Mouse (Mus musculus) CH12.LX (cell line): Measurements from ENCODE around the gene Tcp11l2. TPM values are rescaled to one million over a fixed set of nuclear protein-coding genes. Genes with fewer than 3 reads are reported as not detected.

Source experiments
- DNase-seq: peaks from one replicate; pipeline ENCODE4 v3.0.0-alpha.2; 2013; ENCODE audit errors: extremely low read depth
- H3K27ac ChIP-seq: 2 replicates; pipeline ENCODE4 v1.5.1; 2012; ENCODE audit warnings: low read depth, mild to moderate bottlenecking, control low read depth, moderate library complexity; ENCODE audit not compliant: insufficient read depth
- H3K27me3 ChIP-seq: replicated peaks from 2 replicates; pipeline ENCODE3; 2012; ENCODE audit warnings: inconsistent platforms
- H3K36me3 ChIP-seq, 2 experiments: replicated peaks in 1 of 2; 2 replicates each; pipeline versions ENCODE3 to v1.6.1; 2012; ENCODE audit warnings: inconsistent platforms in 1 of 2, low read length in 1 of 2, mild to moderate bottlenecking in 1 of 2, mixed read lengths in 1 of 2, moderate library complexity in 1 of 2; ENCODE audit not compliant: control insufficient read depth in 1 of 2, insufficient read depth in 1 of 2
- H3K4me1 ChIP-seq, 2 experiments: 2 replicates each; pipeline ENCODE4 v1.6.1; 2012; ENCODE audit warnings: inconsistent platforms in 1 of 2, moderate library complexity in 1 of 2; ENCODE audit not compliant: insufficient read depth in 2 of 2, control insufficient read depth in 1 of 2
- H3K4me2 ChIP-seq: 2 replicates; pipeline ENCODE4 v1.6.1; 2012; ENCODE audit warnings: low read depth, mild to moderate bottlenecking, control low read depth; ENCODE audit not compliant: poor library complexity, insufficient read depth, severe bottlenecking
- H3K4me3 ChIP-seq, 3 experiments: fragments of 150-350 bp in 1 of 3; sonication (generic) in 1 of 3; replicated peaks in 1 of 3; 2 replicates each; pipeline versions ENCODE3 to v1.5.1; 2011 to 2012; ENCODE audit warnings: low read depth in 2 of 3, low read length in 2 of 3, mild to moderate bottlenecking in 2 of 3, moderate library complexity in 2 of 3, control low read depth in 1 of 3, improper control_type of control experiment in 1 of 3, inconsistent platforms in 1 of 3, mixed read lengths in 1 of 3; ENCODE audit not compliant: poor library complexity in 1 of 3
- H3K79me2 ChIP-seq: replicated peaks from 2 replicates; pipeline ENCODE4 v1.6.1; 2012; ENCODE audit warnings: mild to moderate bottlenecking, moderate library complexity; ENCODE audit not compliant: control insufficient read depth, poor library complexity, insufficient read depth, severe bottlenecking; ENCODE audit errors: extremely low read depth
- H3K9ac ChIP-seq: 2 replicates; pipeline ENCODE4 v1.6.1; 2012; ENCODE audit warnings: low read depth, mild to moderate bottlenecking, control low read depth, moderate library complexity; ENCODE audit not compliant: insufficient read depth
- H3K9me3 ChIP-seq: replicated peaks from 2 replicates; pipeline ENCODE3; 2012; ENCODE audit warnings: low read length, inconsistent platforms, mixed read lengths
- BHLHE40 ChIP-seq: IDR thresholded peaks from 2 replicates; pipeline ENCODE4 v1.6.1; 2011; ENCODE audit warnings: mild to moderate bottlenecking, low read depth, low read length, improper control_type of control experiment
- CTCF ChIP-seq, 2 experiments: IDR thresholded peaks in 1 of 2; conservative IDR thresholded peaks in 1 of 2; 2 replicates each; pipeline ENCODE4 v1.5.1; 2011 to 2012; ENCODE audit warnings: low read depth in 2 of 2, low read length in 2 of 2, improper control_type of control experiment in 1 of 2, inconsistent platforms in 1 of 2, mild to moderate bottlenecking in 1 of 2, moderate library complexity in 1 of 2
- E2F4 ChIP-seq: IDR thresholded peaks from 2 replicates; pipeline ENCODE4 v1.6.1; 2011; ENCODE audit warnings: low read depth, low read length, improper control_type of control experiment; ENCODE audit not compliant: insufficient replicate concordance
- ELF1 ChIP-seq: IDR thresholded peaks from 2 replicates; pipeline ENCODE4 v1.6.1; 2014; ENCODE audit warnings: low read depth, mild to moderate bottlenecking, inconsistent platforms, low read length, improper control_type of control experiment
- EP300 ChIP-seq: IDR thresholded peaks from 2 replicates; pipeline ENCODE4 v1.6.1; 2011; ENCODE audit warnings: low read length, improper control_type of control experiment
- ETS1 ChIP-seq: conservative IDR thresholded peaks from 2 replicates; pipeline ENCODE4 v1.6.1; 2012; ENCODE audit warnings: low read depth, mild to moderate bottlenecking, inconsistent platforms, low read length, improper control_type of control experiment, moderate library complexity
- GABPA ChIP-seq: IDR thresholded peaks from 2 replicates; pipeline ENCODE4 v1.6.1; 2012; ENCODE audit warnings: low read depth, low read length, improper control_type of control experiment, inconsistent platforms; ENCODE audit not compliant: insufficient replicate concordance
- HCFC1 ChIP-seq: IDR thresholded peaks from 2 replicates; pipeline ENCODE4 v1.6.1; 2012; ENCODE audit warnings: low read depth, mild to moderate bottlenecking, inconsistent platforms, low read length, improper control_type of control experiment
- IRF4 ChIP-seq: IDR thresholded peaks from 2 replicates; pipeline ENCODE4 v1.6.1; 2014; ENCODE audit warnings: low read depth, mild to moderate bottlenecking, inconsistent platforms, low read length, improper control_type of control experiment
- JUN ChIP-seq: IDR thresholded peaks from 2 replicates; pipeline ENCODE4 v1.6.1; 2011; ENCODE audit warnings: low read depth, mild to moderate bottlenecking, low read length, improper control_type of control experiment, moderate library complexity; ENCODE audit not compliant: insufficient read depth
- JUND ChIP-seq: conservative IDR thresholded peaks from 2 replicates; pipeline ENCODE4 v1.6.1; 2011; ENCODE audit warnings: low read depth, low read length, improper control_type of control experiment
- KAT2A ChIP-seq: IDR thresholded peaks from 2 replicates; pipeline ENCODE4 v1.6.1; 2012; ENCODE audit warnings: low read length, improper control_type of control experiment, inconsistent platforms; ENCODE audit not compliant: insufficient replicate concordance
- MAFK ChIP-seq: IDR thresholded peaks from 2 replicates; pipeline ENCODE4 v1.6.1; 2011; ENCODE audit warnings: low read length, improper control_type of control experiment; ENCODE audit not compliant: insufficient replicate concordance
- MAX ChIP-seq: IDR thresholded peaks from 2 replicates; pipeline ENCODE4 v1.6.1; 2011; ENCODE audit warnings: low read length, improper control_type of control experiment
- MAZ ChIP-seq: IDR thresholded peaks from 2 replicates; pipeline ENCODE4 v1.6.1; 2012; ENCODE audit warnings: low read depth, mild to moderate bottlenecking, inconsistent platforms, low read length, improper control_type of control experiment, moderate library complexity
- MEF2A ChIP-seq: IDR thresholded peaks from 2 replicates; pipeline ENCODE4 v1.6.1; 2014; ENCODE audit warnings: low read depth, mild to moderate bottlenecking, inconsistent platforms, low read length, improper control_type of control experiment, borderline replicate concordance
- MXI1 ChIP-seq: IDR thresholded peaks from 2 replicates; pipeline ENCODE4 v1.6.1; 2011; ENCODE audit warnings: mild to moderate bottlenecking, low read depth, low read length, improper control_type of control experiment
- MYC ChIP-seq: IDR thresholded peaks from 2 replicates; pipeline ENCODE4 v1.6.1; 2011; ENCODE audit warnings: low read depth, mild to moderate bottlenecking, improper control_type of control experiment, low read length
- NELFE ChIP-seq: IDR thresholded peaks from 2 replicates; pipeline ENCODE4 v1.6.1; 2011; ENCODE audit warnings: low read depth, low read length, improper control_type of control experiment
- NRF1 ChIP-seq: IDR thresholded peaks from 2 replicates; pipeline ENCODE4 v1.6.1; 2014; ENCODE audit warnings: low read depth, mild to moderate bottlenecking, inconsistent platforms, low read length, improper control_type of control experiment, moderate library complexity
- PAX5 ChIP-seq: IDR thresholded peaks from 2 replicates; pipeline ENCODE4 v1.6.1; 2012; ENCODE audit warnings: low read length, inconsistent platforms, mixed read lengths
- POLR2AphosphoS2 ChIP-seq: IDR thresholded peaks from 2 replicates; pipeline ENCODE4 v1.6.1; 2011; ENCODE audit warnings: low read depth, low read length, improper control_type of control experiment
- RAD21 ChIP-seq: IDR thresholded peaks from 2 replicates; pipeline ENCODE4 v1.6.1; 2011; ENCODE audit warnings: low read depth, mild to moderate bottlenecking, low read length, improper control_type of control experiment, moderate library complexity
- RCOR1 ChIP-seq: conservative IDR thresholded peaks from 2 replicates; pipeline ENCODE4 v1.6.1; 2012; ENCODE audit warnings: low read depth, mild to moderate bottlenecking, inconsistent platforms, low read length, improper control_type of control experiment
- SIN3A ChIP-seq: IDR thresholded peaks from 2 replicates; pipeline ENCODE4 v1.6.1; 2012; ENCODE audit warnings: low read length, improper control_type of control experiment, inconsistent platforms
- TCF12 ChIP-seq: IDR thresholded peaks from 2 replicates; pipeline ENCODE4 v1.6.1; 2014; ENCODE audit warnings: low read depth, mild to moderate bottlenecking, inconsistent platforms, low read length, improper control_type of control experiment
- ZNF384 ChIP-seq: IDR thresholded peaks from 2 replicates; pipeline ENCODE4 v1.6.1; 2012; ENCODE audit warnings: low read depth, low read length, improper control_type of control experiment, inconsistent platforms
- dilution Hi-C: fragments of 300-500 bp; cut with MboI; formaldehyde crosslinking; loops from 2 replicates; pipeline ENCODE4 v1.14.3; 2020; ENCODE audit warnings: low sequenced_read_pairs; ENCODE audit not compliant: extremely low pct_unique_long_range_greater_than_20kb, extremely low pct_ligation_motif_present
- in situ Hi-C: fragments of 300-500 bp; cut with MboI; formaldehyde crosslinking; loops from 3 replicates; pipeline ENCODE4 v1.14.3; 2019; ENCODE audit warnings: low sequenced_read_pairs, low pct_ligation_motif_present, low pct_unique_long_range_greater_than_20kb, mixed read lengths
- polyA plus RNA-seq: library from polyadenylated mRNA; unstranded; fragments of >175 nt; gene quantifications from 2 replicates; pipeline ENCODE4 v1.2.1, GENCODE M21; 2012; ENCODE audit warnings: low read depth; ENCODE audit not compliant: insufficient read length
- total RNA-seq, 2 experiments: library from RNA; depleted of rRNA; stranded (reverse); fragments of 300-350 nt in 1 of 2; fragments of >200 nt in 1 of 2; gene quantifications; 2 replicates each; pipeline ENCODE4 v1.2.3; 2012 to 2014

The Tcp11l2 gene
- total and polyA plus RNA-seq, 3 experiments: 2.6 to 6.0 (median 2.9) TPM

- Histone ChIP-seq H3K27ac (no peak overlapping the region), H3K9ac (no peak overlapping the region), H3K27me3 (no peaks in the 10 kb centered on the region), H3K9me3 (no peaks in the 10 kb centered on the region), H3K4me1 (peaks cover 3 to 8% of the 10 kb centered on the region in 2 experiments; a peak in 3 of 4 replicates)
- dilution Hi-C loops: no loop called here
- TF ChIP-seq KAT2A (no peak), EP300 (no peak), E2F4 (no peak), MAFK (no peak), HCFC1 (no peak), RCOR1 (no peak), ZNF384 (no peak), POLR2AphosphoS2 (no peak), MEF2A (no peak), NRF1 (no peak), CTCF (conservative IDR thresholded peaks at IDR 0.05 in 1 of 2, IDR thresholded peaks at IDR 0.05 in 1 of 2; ENCODE audit: low read depth in 2 of 2, low read length in 2 of 2) (no peak), SIN3A (no peak), NELFE (no peak), JUND (no peak), PAX5 (no peak)
- TF ChIP-seq, all 38 proteins: peak for 0
- in situ Hi-C loops: no loop called here
- Histone ChIP-seq H3K36me3 (no peaks in the 10 kb centered on the region), H3K4me3 (no peak overlapping the region), H3K4me2 (no peak overlapping the region), H3K79me2 (no peaks in the 10 kb centered on the region)
- DNase-seq: no peak
These were observed 12.0 kb upstream of the Tcp11l2 start for GRCm38 (mm10) chr10:84564427-84564826.

DNA sequence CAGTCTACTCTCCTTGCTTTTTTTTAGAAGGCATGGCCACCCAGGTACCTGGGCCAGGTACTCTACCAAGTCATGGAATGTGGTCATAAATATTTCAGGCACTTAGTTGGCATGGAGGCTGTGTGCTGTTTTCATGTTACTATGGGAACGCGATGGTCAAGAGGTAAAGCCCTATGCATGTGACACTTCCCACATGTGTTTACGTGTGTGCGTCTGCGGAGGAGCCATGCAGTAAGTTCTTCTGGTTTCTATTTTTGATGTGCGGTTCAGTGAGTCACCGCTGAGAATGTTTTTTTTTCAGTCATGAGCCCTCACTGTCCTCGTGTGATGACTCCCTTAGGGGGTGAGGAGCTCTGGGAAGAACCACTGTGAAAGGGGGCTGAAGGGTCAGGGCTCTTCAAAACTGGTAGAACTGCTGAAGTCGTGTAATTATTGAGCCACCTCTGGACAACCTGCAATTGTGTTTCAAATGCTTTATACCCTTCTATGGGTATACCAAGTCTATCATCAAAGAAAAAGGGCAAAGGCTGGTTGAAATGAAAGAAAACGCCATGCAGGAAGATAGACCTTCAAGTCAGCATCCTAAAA lies 5.3 kb upstream of the Tcp11l2 start:
- Histone ChIP-seq H3K27ac (no peak overlapping the region), H3K9me3 (no peaks in the 10 kb centered on the region), H3K9ac (no peak overlapping the region), H3K36me3 (no peaks in the 10 kb centered on the region), H3K4me3 (no peak overlapping the region), H3K4me2 (peak overlapping the region; percentile 60), H3K79me2 (no peaks in the 10 kb centered on the region), H3K27me3 (no peaks in the 10 kb centered on the region), H3K4me1 (peaks cover 10 to 58% of the 10 kb centered on the region in 2 experiments)
- DNase-seq: peak; percentile 74
- in situ Hi-C loops: no loop called here
- TF ChIP-seq ETS1 (peak; percentile 95), SIN3A (peak; percentile 78), MAX (peak; percentile 81), HCFC1 (0 out of 2 replicates have a peak, but pooled peaks have one; percentile 11), GABPA (no peak), MEF2A (peak; percentile 98), MAZ (peak; percentile 50; the same call in 1 of the 2 replicates), MYC (peak; percentile 79; the same call in 1 of the 2 replicates), IRF4 (peak; percentile 79), EP300 (peak; percentile 63), BHLHE40 (peak; percentile 96), TCF12 (peak; percentile 70), ZNF384 (peak; percentile 93), MXI1 (peak; percentile 85), JUND (peak; percentile 74), JUN (peak; percentile 73), KAT2A (no peak), RCOR1 (0 out of 2 replicates have a peak, but pooled peaks have one; percentile 72), RAD21 (no peak; the same call in 1 of the 2 replicates), NRF1 (0 out of 2 replicates have a peak, but pooled peaks have one; percentile 11), ELF1 (peak; percentile 50; the same call in 1 of the 2 replicates), POLR2AphosphoS2 (no peak), PAX5 (no peak), E2F4 (no peak)
- dilution Hi-C loops: no loop called here
